Mouse (Mus musculus): ENCODE measurements around the gene Nat8f4. TPM values are rescaled to one million over a fixed set of nuclear protein-coding genes. Genes with fewer than 3 reads are reported as not detected.
"Not testable (repeated sequence)": the region's sequence is repeated elsewhere in the genome, so short reads cannot be mapped to it uniquely, and the experiment has no call there.

Nat8f4 gene
- total RNA-seq (2014; fragmentation: Nextera tagmentation) = 1.4 and 1.7 TPM in 2 replicates
- total RNA-seq (2017) = 3.1 and 3.6 TPM in 2 replicates
- polyA plus RNA-seq (2012) = 0.11 and 0.14 TPM in 2 replicates

DNA sequence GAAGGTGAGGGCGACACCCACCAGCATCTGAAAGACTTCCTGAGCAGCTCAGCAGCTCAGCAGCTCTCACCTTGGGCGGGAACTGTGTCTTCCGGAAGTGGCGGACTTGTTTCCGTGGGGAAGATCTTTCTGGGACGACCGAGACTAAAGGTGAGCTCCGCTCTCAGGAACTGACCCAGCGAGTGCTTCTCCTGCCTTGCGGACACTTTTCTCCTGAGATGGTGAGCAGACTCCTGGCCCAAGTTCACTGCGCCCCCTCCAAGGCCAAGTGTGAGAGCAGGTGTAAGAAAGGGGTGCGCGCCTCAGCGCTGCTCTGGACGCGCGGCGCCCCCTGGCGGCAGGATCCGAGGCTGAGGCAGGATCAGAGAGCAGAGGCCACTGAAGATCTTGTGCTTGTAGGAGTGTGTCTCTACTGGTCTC lies at the start of gene Nat8f4:
Gene Nat8f4, minus strand, starts transcription at position 243 of the 420 bp plus-strand sequence.
- peak within 1 kb of the TSS; percentile 70 for H3K4me3 ChIP-seq (ENCODE audit: low read depth, low read length)
- DNase-seq (ENCODE audit: low spot score) (peak; percentile 21), ATAC-seq (ENCODE audit: extremely low read depth, insufficient number of reproducible peaks, low FRiP score, poor library complexity, severe bottlenecking) (peak; percentile 34; the same call in 1 of the 2 replicates)
- TF ChIP-seq CTCF (IDR thresholded peaks at IDR 0.05; ENCODE audit: low read depth, low read length) = peak; percentile 63; the same call in 1 of the 2 replicates
- H3K9me3 ChIP-seq (replicated peaks); H3K4me1 ChIP-seq (ENCODE audit: insufficient read depth, low read depth, low read length); H3K27me3 ChIP-seq (ENCODE audit: insufficient read depth, low read length); H3K36me3 ChIP-seq (replicated peaks): not testable (repeated sequence)

DNA sequence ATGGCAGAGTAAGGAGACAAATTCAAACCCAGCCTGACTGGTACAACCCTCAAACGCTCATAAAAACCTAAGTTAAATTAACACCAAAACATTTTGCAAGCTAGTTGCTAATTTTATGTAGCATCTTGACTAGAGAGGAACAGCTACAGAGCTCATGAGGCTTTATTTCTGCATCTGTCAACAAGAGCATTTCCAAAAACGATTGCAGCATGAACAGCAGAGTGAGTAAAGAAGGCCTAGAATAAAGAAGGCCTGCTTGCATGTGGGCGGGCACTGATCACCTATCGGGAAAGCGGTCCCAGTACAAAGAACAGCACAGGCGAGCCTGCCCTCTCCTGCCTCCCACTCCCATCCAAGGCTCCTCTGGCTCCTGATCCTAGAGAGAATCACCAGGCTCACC lies 43.9 kb upstream of the Nat8f4 start:
- DNase-seq (ENCODE audit: low spot score) (no peak), ATAC-seq (ENCODE audit: extremely low read depth, insufficient number of reproducible peaks, low FRiP score, poor library complexity, severe bottlenecking) (no peak)
- Histone ChIP-seq H3K4me3 (ENCODE audit: low read depth, low read length) (no peak overlapping the region), H3K9me3 (replicated peaks) (no peaks in the 10 kb centered on the region), H3K36me3 (replicated peaks) (peaks cover 97% of the 10 kb centered on the region), H3K4me1 (ENCODE audit: insufficient read depth, low read depth, low read length) (no peaks in the 10 kb centered on the region; the same call in 1 of the 2 replicates), H3K27me3 (ENCODE audit: insufficient read depth, low read length) (no peaks in the 10 kb centered on the region)
- no peak for TF ChIP-seq CTCF (IDR thresholded peaks at IDR 0.05; ENCODE audit: low read depth, low read length)
- TF ChIP-seq GATA1 (IDR thresholded peaks at IDR 0.05; ENCODE audit: borderline replicate concordance, low read length) = no peak
- TF ChIP-seq TAL1 (conservative IDR thresholded peaks at IDR 0.05; ENCODE audit: low read depth, low read length) = no peak
- TF ChIP-seq GATA2 (IDR thresholded peaks at IDR 0.05; ENCODE audit: borderline replicate concordance, low read depth, low read length) = no peak
- no peak for TF ChIP-seq POLR2AphosphoS5 (IDR thresholded peaks at IDR 0.05; ENCODE audit: insufficient replicate concordance, low read depth, low read length)

DNA sequence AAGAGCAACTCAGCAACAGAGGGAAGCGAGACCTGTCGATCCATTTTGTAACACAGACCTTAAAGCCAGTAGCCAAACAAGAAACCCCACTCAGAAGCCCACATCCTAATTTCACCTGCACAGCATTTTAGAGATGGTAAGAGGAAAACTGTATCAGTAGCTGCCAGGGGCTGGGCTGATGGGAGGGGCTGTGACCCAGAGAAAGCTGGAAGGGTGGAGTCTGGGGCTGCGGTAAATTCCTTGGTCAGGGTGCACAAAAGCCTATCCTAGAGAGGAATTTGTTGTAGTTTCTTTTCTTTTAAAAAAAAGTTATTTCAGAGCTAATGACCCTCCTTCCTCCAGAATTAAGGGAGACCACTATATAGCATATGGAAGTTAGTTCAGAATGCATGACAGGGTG lies 37.8 kb upstream of the Nat8f4 start:
- peaks cover 17% of the 10 kb centered on the region for H3K4me1 ChIP-seq (ENCODE audit: insufficient read depth, low read depth, low read length)
- no peaks in the 10 kb centered on the region for H3K9me3 ChIP-seq (replicated peaks)
- ATAC-seq (ENCODE audit: extremely low read depth, insufficient number of reproducible peaks, low FRiP score, poor library complexity, severe bottlenecking) (no peak), DNase-seq (ENCODE audit: low spot score) (no peak)
- H3K27me3 ChIP-seq (ENCODE audit: insufficient read depth, low read length) = no peaks in the 10 kb centered on the region
- H3K4me3 ChIP-seq (ENCODE audit: low read depth, low read length) = no peak overlapping the region
- H3K36me3 ChIP-seq (replicated peaks) = peaks cover 70% of the 10 kb centered on the region
- TF ChIP-seq CTCF (IDR thresholded peaks at IDR 0.05; ENCODE audit: low read depth, low read length) = no peak

DNA sequence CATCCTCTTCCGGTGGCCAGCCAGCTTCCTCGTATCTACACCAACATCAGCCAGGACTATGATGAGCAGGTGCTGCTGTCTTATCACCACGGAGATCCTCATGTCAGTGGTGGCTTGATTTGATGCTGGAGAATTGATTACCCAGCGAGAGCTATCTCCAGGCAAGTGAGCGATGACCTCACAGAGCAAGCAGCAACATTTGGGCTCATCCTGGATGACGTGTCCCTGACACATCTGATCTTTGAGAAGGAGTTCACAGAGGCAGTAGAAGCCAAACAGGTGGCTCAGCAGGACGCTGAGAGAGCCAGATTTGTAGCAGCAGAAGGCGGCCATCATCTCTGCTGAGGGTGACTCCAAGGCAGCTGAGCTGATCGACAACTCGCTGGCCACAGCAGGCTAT lies 34.0 kb upstream of the Nat8f4 start:
- no peak for ATAC-seq (ENCODE audit: extremely low read depth, insufficient number of reproducible peaks, low FRiP score, poor library complexity, severe bottlenecking)
- DNase-seq (ENCODE audit: low spot score) = no peak
- TF ChIP-seq GATA1 (IDR thresholded peaks at IDR 0.05; ENCODE audit: borderline replicate concordance, low read length) (no peak), GATA2 (IDR thresholded peaks at IDR 0.05; ENCODE audit: borderline replicate concordance, low read depth, low read length) (no peak), CTCF (IDR thresholded peaks at IDR 0.05; ENCODE audit: low read depth, low read length) (no peak), TAL1 (conservative IDR thresholded peaks at IDR 0.05; ENCODE audit: low read depth, low read length) (no peak), POLR2AphosphoS5 (IDR thresholded peaks at IDR 0.05; ENCODE audit: insufficient replicate concordance, low read depth, low read length) (no peak)
- H3K27me3 ChIP-seq (ENCODE audit: insufficient read depth, low read length) = no peaks in the 10 kb centered on the region
- peaks cover 28% of the 10 kb centered on the region for H3K4me1 ChIP-seq (ENCODE audit: insufficient read depth, low read depth, low read length)
- peaks cover 39% of the 10 kb centered on the region for H3K36me3 ChIP-seq (replicated peaks)
- H3K9me3 ChIP-seq (replicated peaks) = no peaks in the 10 kb centered on the region
- H3K4me3 ChIP-seq (ENCODE audit: low read depth, low read length) = no peak overlapping the region

DNA sequence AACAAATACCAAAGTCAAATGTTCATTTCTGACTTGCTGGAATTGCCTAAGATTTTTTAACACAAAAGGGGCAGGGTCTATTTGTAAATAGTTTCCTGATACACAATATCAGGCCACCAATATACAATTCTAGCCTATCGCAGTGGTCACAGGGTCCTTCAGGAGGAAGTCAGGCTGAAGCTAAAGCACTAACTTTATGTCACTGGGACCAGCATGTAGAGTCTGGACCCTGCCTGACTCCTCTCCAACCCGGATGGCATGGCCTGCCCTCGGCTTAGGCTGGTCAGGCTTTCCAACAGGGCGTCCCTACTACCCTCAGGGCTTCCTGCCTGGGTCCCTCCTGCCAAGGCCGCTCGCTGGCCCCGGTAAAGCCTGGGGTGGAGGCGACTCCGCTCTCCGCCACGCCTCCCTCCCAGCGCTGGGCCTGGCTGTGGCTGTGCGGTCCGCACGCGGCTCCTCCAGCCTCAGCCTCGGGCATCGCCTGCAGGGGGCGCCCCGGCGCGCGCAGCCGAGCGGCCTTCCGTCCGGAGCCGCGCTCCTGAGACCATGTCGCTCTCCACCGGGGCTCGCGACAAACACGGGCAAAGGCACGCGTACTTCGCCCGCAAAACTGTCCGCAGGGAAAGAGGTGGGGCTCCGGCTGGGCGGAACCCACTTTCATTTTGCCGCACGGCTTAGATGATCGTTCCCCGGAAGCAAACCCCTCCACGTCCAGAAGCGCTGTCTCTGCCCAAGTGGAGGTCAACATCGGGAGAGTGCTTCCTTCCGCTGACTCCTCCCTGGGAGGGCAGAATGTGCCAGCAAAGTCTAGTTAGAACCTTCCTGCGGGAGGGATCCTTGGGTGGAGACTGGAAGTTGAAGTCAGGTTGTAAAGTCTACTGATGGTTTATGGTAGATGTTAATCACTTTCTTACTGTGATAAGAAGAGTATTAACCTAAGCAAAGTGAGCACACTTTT lies 32.1 kb upstream of the Nat8f4 start:
- TF ChIP-seq POLR2AphosphoS5 (IDR thresholded peaks at IDR 0.05; ENCODE audit: insufficient replicate concordance, low read depth, low read length) (0 out of 2 replicates have a peak, but pooled peaks have one; percentile 21), CTCF (IDR thresholded peaks at IDR 0.05; ENCODE audit: low read depth, low read length) (peak; percentile 25)
- Histone ChIP-seq H3K4me3 (ENCODE audit: low read depth, low read length) (peak overlapping the region; percentile 73), H3K36me3 (replicated peaks) (peaks cover 39% of the 10 kb centered on the region), H3K4me1 (ENCODE audit: insufficient read depth, low read depth, low read length) (peaks cover 23% of the 10 kb centered on the region)
- DNase-seq (ENCODE audit: low spot score) = peak; percentile 81
- peak; percentile 83 for ATAC-seq (ENCODE audit: extremely low read depth, insufficient number of reproducible peaks, low FRiP score, poor library complexity, severe bottlenecking)
- H3K9me3 ChIP-seq (replicated peaks); H3K27me3 ChIP-seq (ENCODE audit: insufficient read depth, low read length): not testable (repeated sequence)

DNA sequence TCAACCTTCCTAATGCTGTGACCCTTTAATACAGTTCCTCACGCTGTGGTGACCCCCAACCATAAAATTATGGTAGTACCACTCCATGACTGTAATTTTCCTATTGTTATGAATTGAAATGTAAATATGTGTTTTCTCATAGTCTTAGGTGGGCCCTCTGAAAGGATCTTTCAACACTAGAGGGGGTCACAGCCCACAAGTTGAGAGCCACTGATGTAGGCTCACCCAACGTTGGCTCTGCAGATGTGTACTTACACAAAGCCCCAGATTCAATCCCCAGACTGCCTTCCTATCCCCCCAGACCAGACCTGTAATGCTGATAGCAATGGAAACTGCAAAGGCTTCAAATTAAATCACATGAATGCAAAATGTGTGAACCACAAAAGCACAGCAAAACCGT lies 31.0 kb upstream of the Nat8f4 start:
- no peak overlapping the region for H3K4me3 ChIP-seq (ENCODE audit: low read depth, low read length)
- ATAC-seq (ENCODE audit: extremely low read depth, insufficient number of reproducible peaks, low FRiP score, poor library complexity, severe bottlenecking) = no peak
- TF ChIP-seq POLR2AphosphoS5 (IDR thresholded peaks at IDR 0.05; ENCODE audit: insufficient replicate concordance, low read depth, low read length) (no peak), GATA2 (IDR thresholded peaks at IDR 0.05; ENCODE audit: borderline replicate concordance, low read depth, low read length) (no peak), CTCF (IDR thresholded peaks at IDR 0.05; ENCODE audit: low read depth, low read length) (no peak), GATA1 (IDR thresholded peaks at IDR 0.05; ENCODE audit: borderline replicate concordance, low read length) (no peak), TAL1 (conservative IDR thresholded peaks at IDR 0.05; ENCODE audit: low read depth, low read length) (no peak)
- H3K36me3 ChIP-seq (replicated peaks) = peaks cover 39% of the 10 kb centered on the region
- H3K4me1 ChIP-seq (ENCODE audit: insufficient read depth, low read depth, low read length) = peaks cover 23% of the 10 kb centered on the region
- no peak for DNase-seq (ENCODE audit: low spot score)
- no peaks in the 10 kb centered on the region for H3K9me3 ChIP-seq (replicated peaks)
- H3K27me3 ChIP-seq (ENCODE audit: insufficient read depth, low read length) = no peaks in the 10 kb centered on the region
